Mouse (Mus musculus) midbrain, embryonic 10.5 days (tissue): ENCODE data around the gene Ahdc1. TPM values are rescaled to one million over a fixed set of nuclear protein-coding genes. Genes with fewer than 3 reads are reported as not detected.
A peak's percentile ranks its signal among the peaks of the same experiment; 100 is the strongest.

Source experiments
- DNase-seq: peaks from one replicate; pipeline ENCODE4 v3.0.0-alpha.2; 2017; ENCODE audit warnings: low spot score
- H3K27ac ChIP-seq: fragments of 300-500 bp; sonication (generic); replicated peaks from 2 replicates; pipeline ENCODE4 v1.5.1; 2016; ENCODE audit warnings: mild to moderate bottlenecking
- H3K27me3 ChIP-seq: fragments of 300-500 bp; sonication (generic); 2 replicates; pipeline ENCODE4 v1.6.1; 2016; ENCODE audit warnings: low read depth, mild to moderate bottlenecking; ENCODE audit not compliant: poor library complexity, severe bottlenecking
- H3K36me3 ChIP-seq: fragments of 300-500 bp; sonication (generic); 2 replicates; pipeline ENCODE4 v1.6.1; 2016; ENCODE audit warnings: mild to moderate bottlenecking, moderate library complexity
- H3K4me1 ChIP-seq: fragments of 300-500 bp; sonication (generic); 2 replicates; pipeline ENCODE4 v1.6.1; 2016
- H3K4me3 ChIP-seq: fragments of 300-500 bp; sonication (generic); 2 replicates; pipeline ENCODE4 v1.5.1; 2016; ENCODE audit warnings: mild to moderate bottlenecking, moderate library complexity
- H3K9me3 ChIP-seq: fragments of 300-500 bp; sonication (generic); replicated peaks from 2 replicates; pipeline ENCODE4 v1.6.1; 2016; ENCODE audit warnings: mild to moderate bottlenecking
- WGBS: fragments of 180-500 bp; shearing (Covaris S2); methylation state at CpG from one replicate; pipeline ENCODE4 v1.1.7; 2016; 5-methylcytosine and 5-hydroxymethylcytosine counted together
- polyA plus RNA-seq: library from polyadenylated mRNA; unstranded; fragments of >200 nt; fragmentation: Nextera tagmentation; extraction: Ambion mirVana; gene quantifications from 2 replicates; pipeline ENCODE4 v1.2.1, GENCODE M21; 2016

Gene Ahdc1
- polyA plus RNA-seq, 1 experiment from 2014 or later, result 5.8 TPM

- Histone ChIP-seq H3K27ac (peak overlapping the region; percentile 72), H3K36me3 (0 out of 2 replicates have a peak, but pooled peaks cover 4% of the 10 kb centered on the region), H3K4me1 (peaks cover 52% of the 10 kb centered on the region), H3K27me3 (peaks cover 48% of the 10 kb centered on the region), H3K4me3 (peak overlapping the region; percentile 55), H3K9me3 (no peaks in the 10 kb centered on the region)
- WGBS, result under 1% methylated on average over 53 of the region's 53 CpGs
- peak; percentile 50 for DNase-seq
Measured at GRCm38 (mm10) chr4:133085011-133085782, 74.1 kb downstream of the Ahdc1 start.

GRCm38 (mm10) chr4:133085783-133086342 lies 74.8 kb downstream of the Ahdc1 start:
- Histone ChIP-seq H3K9me3 (no peaks in the 10 kb centered on the region), H3K36me3 (no peaks in the 10 kb centered on the region), H3K4me3 (peak overlapping the region; percentile 55), H3K4me1 (peaks cover 58% of the 10 kb centered on the region), H3K27me3 (peaks cover 55% of the 10 kb centered on the region), H3K27ac (peak overlapping the region; percentile 72)
- peak; percentile 56 for DNase-seq
- WGBS, result 8% methylated on average over 12 of the region's 12 CpGs

DNA sequence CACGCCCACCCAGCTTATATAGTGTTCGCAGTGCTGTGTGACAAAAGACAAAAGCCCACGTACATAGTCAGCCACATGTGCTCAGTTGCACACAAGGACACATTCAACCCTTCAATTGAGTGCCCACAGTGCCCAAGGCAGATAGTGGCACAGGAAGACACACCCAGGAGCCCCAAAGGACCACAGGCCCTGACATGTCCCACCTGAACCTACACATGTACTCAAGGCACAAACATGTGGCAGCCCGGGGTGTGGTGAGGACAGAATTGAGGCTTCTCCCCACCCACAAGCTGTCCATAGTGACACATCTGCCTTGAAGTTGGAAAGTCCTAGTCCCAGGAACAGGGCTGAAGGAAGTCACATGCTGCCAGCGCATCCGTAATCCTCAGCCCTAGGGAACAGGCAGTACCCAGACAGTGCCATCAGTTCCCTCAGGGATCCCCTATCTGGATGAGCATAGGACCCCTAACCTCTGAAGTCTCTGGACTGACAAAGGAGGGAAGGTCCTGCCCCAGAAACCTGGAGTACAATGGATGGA lies 76.2 kb downstream of the Ahdc1 start:
- peaks cover 67% of the 10 kb centered on the region for H3K4me1 ChIP-seq
- no peak overlapping the region; the same call in 1 of the 2 replicates for H3K27ac ChIP-seq
- H3K36me3 ChIP-seq, result no peaks in the 10 kb centered on the region
- H3K9me3 ChIP-seq, result no peaks in the 10 kb centered on the region
- peaks cover 69% of the 10 kb centered on the region for H3K27me3 ChIP-seq
- 90% methylated on average over 6 of the region's 6 CpGs for WGBS
- no peak for DNase-seq
- H3K4me3 ChIP-seq, result no peak overlapping the region

- H3K36me3 ChIP-seq, result no peaks in the 10 kb centered on the region
- no peak overlapping the region for H3K4me3 ChIP-seq
- WGBS, result 55% methylated on average over 8 of the region's 8 CpGs
- no peaks in the 10 kb centered on the region for H3K9me3 ChIP-seq
- H3K27me3 ChIP-seq, result peaks cover 75% of the 10 kb centered on the region
- no peak for DNase-seq
- H3K4me1 ChIP-seq, result peaks cover 72% of the 10 kb centered on the region
- peak overlapping the region; percentile 49; the same call in 1 of the 2 replicates for H3K27ac ChIP-seq
Measured at GRCm38 (mm10) chr4:133087835-133088234, 76.8 kb downstream of the Ahdc1 start.

DNA sequence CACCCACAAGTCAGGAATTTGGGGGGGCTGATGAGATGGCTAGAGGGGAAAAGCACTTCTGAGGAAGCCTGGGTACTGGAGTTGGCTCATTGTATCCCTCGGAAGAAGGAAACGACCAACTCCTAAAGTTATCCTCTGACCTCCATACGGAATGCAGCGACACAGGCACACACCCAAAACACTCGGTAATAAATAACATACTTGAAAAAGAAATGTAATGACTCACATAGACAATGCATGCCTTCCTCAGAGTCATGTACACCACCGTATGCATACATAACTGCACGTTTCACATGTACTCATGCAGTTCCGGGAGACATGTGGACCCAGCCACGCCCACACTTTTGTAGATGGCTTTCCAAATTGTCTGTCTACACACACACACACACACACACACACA lies 78.3 kb downstream of the Ahdc1 start:
- no peak overlapping the region for H3K4me3 ChIP-seq
- WGBS, result 91% methylated on average over 9 of the region's 9 CpGs
- DNase-seq, result no peak
- no peaks in the 10 kb centered on the region for H3K9me3 ChIP-seq
- no peaks in the 10 kb centered on the region for H3K36me3 ChIP-seq
- H3K27ac ChIP-seq, result no peak overlapping the region
- peaks cover 77% of the 10 kb centered on the region for H3K4me1 ChIP-seq
- H3K27me3 ChIP-seq, result peaks cover 87% of the 10 kb centered on the region

- H3K27ac ChIP-seq, result peak overlapping the region; percentile 77
- H3K4me1 ChIP-seq, result peaks cover 77% of the 10 kb centered on the region
- H3K9me3 ChIP-seq, result no peaks in the 10 kb centered on the region
- peaks cover 87% of the 10 kb centered on the region for H3K27me3 ChIP-seq
- no peak for DNase-seq
- H3K36me3 ChIP-seq, result no peaks in the 10 kb centered on the region
- no peak overlapping the region for H3K4me3 ChIP-seq
- 78% methylated on average over 4 of the region's 4 CpGs for WGBS
Measured at GRCm38 (mm10) chr4:133089802-133090201, 78.7 kb downstream of the Ahdc1 start.

GRCm38 (mm10) chr4:133090276-133090719 lies 79.2 kb downstream of the Ahdc1 start:
- Histone ChIP-seq H3K27ac (peak overlapping the region; percentile 77), H3K36me3 (no peaks in the 10 kb centered on the region), H3K27me3 (peaks cover 87% of the 10 kb centered on the region), H3K9me3 (no peaks in the 10 kb centered on the region), H3K4me3 (0 out of 2 replicates have a peak overlapping the region, but pooled peaks have one; percentile 7), H3K4me1 (peaks cover 77% of the 10 kb centered on the region)
- DNase-seq, result no peak
- 53% methylated on average over 8 of the region's 8 CpGs for whole genome bisulfite sequencing

GRCm38 (mm10) chr4:133090720-133091458 lies 79.8 kb downstream of the Ahdc1 start:
- H3K27me3 ChIP-seq, result peaks cover 86% of the 10 kb centered on the region
- no peak for DNase-seq
- no peaks in the 10 kb centered on the region for H3K9me3 ChIP-seq
- peak overlapping the region; percentile 77 for H3K27ac ChIP-seq
- H3K4me1 ChIP-seq, result peaks cover 77% of the 10 kb centered on the region
- 49% methylated on average over 18 of the region's 18 CpGs for WGBS
- no peaks in the 10 kb centered on the region for H3K36me3 ChIP-seq
- 0 out of 2 replicates have a peak overlapping the region, but pooled peaks have one; percentile 7 for H3K4me3 ChIP-seq

GRCm38 (mm10) chr4:133091459-133091785 lies 80.4 kb downstream of the Ahdc1 start:
- Histone ChIP-seq H3K27me3 (peaks cover 80% of the 10 kb centered on the region), H3K4me3 (no peak overlapping the region)

GRCm38 (mm10) chr4:133092453-133092901 lies 81.4 kb downstream of the Ahdc1 start:
- peak; percentile 53 for DNase-seq
- no peaks in the 10 kb centered on the region for H3K36me3 ChIP-seq
- 5% methylated on average over 18 of the region's 18 CpGs for WGBS
- H3K4me1 ChIP-seq, result peaks cover 63% of the 10 kb centered on the region
- peak overlapping the region; percentile 39; the same call in 1 of the 2 replicates for H3K4me3 ChIP-seq
- peak overlapping the region; percentile 78 for H3K27ac ChIP-seq
- H3K9me3 ChIP-seq, result no peaks in the 10 kb centered on the region
- peaks cover 70% of the 10 kb centered on the region for H3K27me3 ChIP-seq

More at GRCm38 (mm10) chr4:133091459-133091785, 80.4 kb downstream of the Ahdc1 start:
- H3K27ac ChIP-seq, result 0 out of 2 replicates have a peak overlapping the region, but pooled peaks have one; percentile 77
- H3K9me3 ChIP-seq, result no peaks in the 10 kb centered on the region
- DNase-seq, result no peak
- H3K36me3 ChIP-seq, result no peaks in the 10 kb centered on the region
- WGBS, result 89% methylated on average over 4 of the region's 4 CpGs
- H3K4me1 ChIP-seq, result peaks cover 72% of the 10 kb centered on the region

DNA sequence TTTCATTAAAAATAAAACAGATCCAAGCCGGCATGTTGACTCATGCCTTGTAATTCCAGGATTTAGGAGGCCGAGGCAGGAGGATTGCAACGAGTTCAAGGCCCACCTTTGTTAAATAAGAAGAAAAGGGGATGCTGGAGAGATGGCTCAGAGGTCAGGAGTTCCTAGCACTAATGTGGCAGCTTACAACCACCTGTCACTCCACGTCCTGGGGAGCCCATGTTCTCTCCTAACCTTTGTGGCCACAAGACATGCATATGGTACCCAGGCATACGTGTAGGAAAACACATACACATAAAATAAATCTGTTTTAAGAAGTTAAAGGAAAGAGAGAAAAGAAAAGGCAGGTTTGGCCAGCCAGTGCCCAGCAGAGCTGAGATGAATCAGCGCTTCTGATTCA lies 82.0 kb downstream of the Ahdc1 start:
- Histone ChIP-seq H3K27ac (peak overlapping the region; percentile 84), H3K4me1 (peaks cover 57% of the 10 kb centered on the region), H3K36me3 (no peaks in the 10 kb centered on the region), H3K4me3 (no peak overlapping the region), H3K9me3 (no peaks in the 10 kb centered on the region), H3K27me3 (peaks cover 64% of the 10 kb centered on the region)
- no peak for DNase-seq
- 56% methylated on average over 6 of the region's 6 CpGs for WGBS

DNA sequence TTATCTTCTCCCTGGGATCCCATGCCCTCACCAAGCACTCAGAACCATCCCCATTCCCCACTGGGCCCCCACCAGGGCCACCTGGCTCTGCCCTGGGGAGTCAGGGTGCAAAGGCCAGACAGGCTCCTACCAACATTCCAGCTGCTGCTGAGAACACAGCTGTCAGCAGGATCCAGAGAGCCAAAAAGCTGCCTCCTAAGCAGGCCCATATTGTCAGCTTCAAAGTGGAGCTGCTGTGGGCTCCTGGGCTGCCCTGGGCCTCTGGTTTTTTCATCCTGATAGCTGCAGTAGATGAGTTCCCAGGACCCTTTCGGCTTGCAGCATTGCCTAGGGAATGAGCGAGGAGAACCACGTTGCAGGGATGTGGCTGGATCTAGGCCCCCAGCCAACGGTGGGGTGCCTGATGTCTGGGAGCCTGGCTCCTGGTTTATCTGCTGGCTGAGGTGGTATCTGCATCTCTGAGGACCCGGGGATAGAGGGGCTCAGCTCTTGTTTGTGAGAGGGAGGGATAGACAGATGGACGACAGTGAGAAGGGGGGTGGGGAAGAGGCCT lies 82.5 kb downstream of the Ahdc1 start:
- H3K4me1 ChIP-seq, result peaks cover 57% of the 10 kb centered on the region
- 19% methylated on average over 6 of the region's 6 CpGs for WGBS
- no peaks in the 10 kb centered on the region for H3K36me3 ChIP-seq
- H3K9me3 ChIP-seq, result no peaks in the 10 kb centered on the region
- peaks cover 63% of the 10 kb centered on the region for H3K27me3 ChIP-seq
- peak; percentile 29 for DNase-seq
- H3K4me3 ChIP-seq, result no peak overlapping the region
- peak overlapping the region; percentile 84 for H3K27ac ChIP-seq
